Mouse (Mus musculus): Measurements from ENCODE around the gene Pih1d1.

Gene Pih1d1

GRCm38 (mm10) chr7:45126844-45127699 is 27.0 kb upstream of the Pih1d1 start:
- no peak for DNase-seq

DNA sequence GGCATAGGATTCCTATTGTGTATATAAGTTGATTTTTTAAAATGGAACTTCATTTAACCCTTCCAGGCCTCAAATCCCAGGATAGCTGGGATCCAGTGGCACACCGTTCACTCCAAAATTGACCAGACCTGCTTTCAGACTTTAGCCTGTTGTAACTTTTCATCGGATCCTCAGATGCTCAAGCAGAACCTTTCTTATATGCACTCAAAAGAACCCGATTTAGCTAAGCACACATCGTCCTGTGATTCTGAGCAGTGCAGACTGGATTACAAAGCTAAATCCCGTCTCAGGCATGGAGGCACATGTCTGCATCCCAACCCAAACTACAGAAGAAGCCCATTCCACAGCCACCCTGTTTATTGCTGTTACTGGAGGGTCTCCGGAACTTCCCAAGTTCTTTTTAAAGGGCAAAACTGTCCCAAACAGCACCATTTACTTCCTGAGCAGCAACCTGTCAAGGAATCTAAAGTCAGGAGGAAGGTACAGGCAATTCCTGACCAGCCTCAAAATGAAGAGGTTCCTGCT is 26.3 kb upstream of the Pih1d1 start:
- DNase-seq = no peak

- DNase-seq = peak; percentile 99
These were observed 25.4 kb upstream of the Pih1d1 start, which contains the start of gene Rpl13a for GRCm38 (mm10) chr7:45128624-45129246. Gene Rpl13a (minus strand): TSS chr7:45128761.

GRCm38 (mm10) chr7:45129318-45129717 is 24.8 kb upstream of the Pih1d1 start:
- DNase-seq = no peak

DNA sequence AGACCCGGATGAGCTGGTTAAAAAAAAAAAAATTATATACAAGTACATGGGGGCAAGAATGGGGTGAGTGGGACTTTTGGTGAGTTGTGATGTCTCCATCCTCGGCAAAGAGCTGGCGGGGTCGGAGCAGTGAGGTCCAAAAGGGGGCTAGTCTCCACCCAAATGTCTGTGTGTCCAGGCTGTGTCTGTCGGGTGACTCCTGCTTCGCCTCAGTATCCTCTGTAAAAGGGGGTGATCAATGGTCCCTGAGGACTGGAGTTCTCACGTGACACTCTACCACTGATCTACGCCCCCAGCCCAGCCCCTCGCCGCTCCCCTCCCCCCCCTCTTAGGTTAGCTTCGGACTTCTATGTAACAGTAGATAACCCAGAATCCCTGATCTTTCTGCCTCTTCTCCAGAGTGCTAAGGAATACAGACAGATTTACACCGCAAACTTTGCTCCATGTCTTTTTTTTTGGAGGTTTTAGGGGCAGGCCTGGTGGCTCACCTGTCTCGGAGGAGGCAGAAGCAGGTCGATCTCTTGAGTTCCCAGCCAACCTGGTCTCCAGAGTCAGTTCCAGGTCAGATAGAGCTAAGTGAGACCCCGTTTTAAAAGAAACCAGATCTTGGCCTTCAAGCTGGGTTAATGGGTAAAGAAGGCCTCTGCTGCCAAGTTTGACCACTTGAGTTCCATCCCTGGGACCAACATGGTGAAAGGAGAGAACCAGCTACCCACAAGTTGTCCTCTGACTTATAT is 24.2 kb upstream of the Pih1d1 start:
- no peak for DNase-seq

DNA sequence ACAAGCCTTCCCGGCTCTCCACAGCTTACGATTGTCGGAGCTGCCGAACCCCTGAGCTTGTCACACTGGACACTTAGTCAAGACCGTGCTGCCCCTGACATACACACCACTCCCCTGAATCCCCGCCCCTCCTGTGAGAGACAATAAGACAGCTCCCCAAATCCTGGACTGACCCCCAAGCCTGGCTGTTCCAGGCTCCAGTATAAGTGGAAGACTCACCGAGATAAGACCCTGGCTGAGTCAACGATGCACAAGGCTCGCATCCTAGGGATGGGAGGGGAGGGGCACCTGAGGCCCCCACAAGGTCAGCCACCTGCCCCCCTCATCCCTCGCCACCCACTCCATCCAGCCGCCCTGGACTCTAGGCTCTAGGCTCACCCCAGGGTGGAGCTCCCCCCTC is 22.3 kb upstream of the Pih1d1 start:
- DNase-seq = no peak

GRCm38 (mm10) chr7:45133446-45134159 is 20.5 kb upstream of the Pih1d1 start:
- DNase-seq = no peak

DNA sequence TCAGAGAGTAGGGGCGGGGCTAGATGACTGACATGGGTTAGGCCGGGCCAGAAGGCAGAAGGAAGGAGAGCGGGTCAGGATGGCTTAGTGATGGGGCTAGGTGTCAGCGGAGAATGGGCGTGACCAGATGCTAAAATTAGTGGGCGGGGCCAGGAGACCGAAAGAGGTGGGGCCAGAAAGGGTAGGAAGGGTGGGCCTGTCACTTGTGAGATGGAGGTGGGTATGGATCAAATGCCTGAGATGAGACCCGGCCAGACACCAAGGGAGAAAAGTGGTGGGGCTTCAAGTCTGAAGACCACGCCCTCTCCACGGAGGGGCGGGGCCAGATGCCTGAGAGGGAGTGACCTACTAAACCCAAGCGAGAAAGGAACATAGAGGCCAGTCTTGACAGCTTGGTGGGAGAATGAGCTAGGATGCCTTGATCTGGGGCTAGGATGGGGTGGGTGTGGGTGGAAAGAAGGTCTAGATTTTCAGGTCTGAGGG is 19.5 kb upstream of the Pih1d1 start:
- no peak for DNase-seq

- DNase-seq = no peak
These were observed 18.7 kb upstream of the Pih1d1 start for GRCm38 (mm10) chr7:45135370-45135769.

DNA sequence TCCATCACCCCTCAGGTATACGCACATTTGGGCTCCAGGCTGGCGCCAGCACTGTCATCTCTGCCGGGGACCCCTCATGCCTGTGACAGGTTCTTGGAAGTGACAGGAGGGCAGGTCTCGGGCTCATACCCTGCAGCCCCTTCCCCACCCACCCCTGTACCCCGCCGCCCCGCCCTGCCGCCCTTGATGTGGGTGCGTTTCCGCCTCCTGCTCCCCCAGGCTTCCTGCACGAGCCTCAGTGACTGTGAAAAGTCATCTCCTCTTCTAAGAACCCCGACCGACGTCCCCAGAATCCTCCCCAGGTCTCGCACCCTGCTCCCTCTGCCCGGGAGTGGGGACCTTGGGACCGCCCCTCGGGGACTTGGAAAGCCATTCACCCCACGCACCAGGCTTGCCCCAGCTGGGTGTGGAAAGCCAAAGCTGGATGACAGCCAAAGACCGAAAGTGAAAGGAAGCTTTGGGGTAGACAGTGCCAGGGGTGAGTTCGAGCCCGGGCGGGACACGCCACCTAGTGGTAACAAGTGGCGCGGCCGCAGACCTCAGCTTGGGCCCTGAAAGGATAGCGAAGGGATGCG is 18.0 kb upstream of the Pih1d1 start, which contains the start of the genes Gm45713 and Flt3l:
Gene Gm45713, minus strand, starts transcription at position 239 of the 575 bp plus-strand sequence.
Gene Flt3l, minus strand, starts transcription at position 440 of the 575 bp plus-strand sequence.
- peak; percentile 89 for DNase-seq

- no peak for DNase-seq
These were observed 16.7 kb upstream of the Pih1d1 start for GRCm38 (mm10) chr7:45137171-45138006.

GRCm38 (mm10) chr7:45138403-45138802 is 15.7 kb upstream of the Pih1d1 start:
- no peak for DNase-seq

GRCm38 (mm10) chr7:45139904-45140723 is 14.0 kb upstream of the Pih1d1 start:
- no peak for DNase-seq

GRCm38 (mm10) chr7:45141319-45141718 is 12.8 kb upstream of the Pih1d1 start:
- no peak for DNase-seq

GRCm38 (mm10) chr7:45141914-45142313 is 12.2 kb upstream of the Pih1d1 start:
- DNase-seq = no peak

GRCm38 (mm10) chr7:45144368-45145174 is 9.5 kb upstream of the Pih1d1 start:
- no peak for DNase-seq

DNA sequence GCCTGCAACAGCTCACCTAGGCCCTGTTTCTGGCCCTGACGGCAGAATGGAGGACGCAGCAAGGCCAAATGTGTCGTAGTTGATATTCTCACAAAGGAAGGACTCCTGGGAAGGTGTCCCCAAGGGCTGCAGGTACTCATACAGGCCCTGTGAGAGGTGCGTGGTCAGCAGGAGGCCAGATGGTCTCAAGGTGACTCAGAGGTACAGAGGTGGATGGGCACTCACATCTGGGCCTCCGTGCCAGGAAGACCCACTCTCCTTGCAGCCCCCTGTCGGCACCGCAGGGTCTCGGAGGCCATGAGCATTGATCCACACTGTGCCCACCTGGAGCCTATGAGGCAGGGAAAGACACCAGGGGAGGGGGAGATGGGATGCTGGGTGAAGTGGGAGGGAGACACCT is 8.6 kb upstream of the Pih1d1 start:
- no peak for DNase-seq

GRCm38 (mm10) chr7:45147267-45147666 is 6.8 kb upstream of the Pih1d1 start:
- DNase-seq = peak; percentile 62

DNA sequence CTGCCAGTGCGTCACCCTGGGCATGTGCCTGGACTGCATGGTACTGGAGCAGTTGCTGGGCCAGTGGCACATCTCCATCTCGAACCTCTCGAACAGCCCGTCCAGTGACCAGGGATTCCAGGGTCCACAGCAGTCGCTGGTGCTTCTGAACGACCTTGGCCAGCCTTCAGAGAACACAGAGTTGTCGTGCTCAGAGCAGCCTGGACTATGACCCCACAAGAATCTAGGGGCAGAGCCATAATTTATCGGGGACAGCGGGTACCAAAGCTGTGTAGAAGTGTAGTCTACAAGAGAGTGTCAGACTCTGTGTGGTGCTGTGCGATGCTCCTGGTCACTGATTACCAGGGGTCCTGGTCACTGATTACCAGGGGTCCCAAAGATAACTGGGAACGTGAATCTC is 6.2 kb upstream of the Pih1d1 start:
- DNase-seq = peak; percentile 66
